Mouse (Mus musculus) T-helper 2 cell (primary cell): ENCODE data around the gene Tmc3.

Source experiments
- in situ Hi-C: fragments of 300-600 bp; cut with MboI, MseI; formaldehyde crosslinking; loops from one replicate; pipeline ENCODE4 v1.15.1; 2025; ENCODE audit warnings: high pct_unique_total_duplicates

Gene Tmc3

DNA sequence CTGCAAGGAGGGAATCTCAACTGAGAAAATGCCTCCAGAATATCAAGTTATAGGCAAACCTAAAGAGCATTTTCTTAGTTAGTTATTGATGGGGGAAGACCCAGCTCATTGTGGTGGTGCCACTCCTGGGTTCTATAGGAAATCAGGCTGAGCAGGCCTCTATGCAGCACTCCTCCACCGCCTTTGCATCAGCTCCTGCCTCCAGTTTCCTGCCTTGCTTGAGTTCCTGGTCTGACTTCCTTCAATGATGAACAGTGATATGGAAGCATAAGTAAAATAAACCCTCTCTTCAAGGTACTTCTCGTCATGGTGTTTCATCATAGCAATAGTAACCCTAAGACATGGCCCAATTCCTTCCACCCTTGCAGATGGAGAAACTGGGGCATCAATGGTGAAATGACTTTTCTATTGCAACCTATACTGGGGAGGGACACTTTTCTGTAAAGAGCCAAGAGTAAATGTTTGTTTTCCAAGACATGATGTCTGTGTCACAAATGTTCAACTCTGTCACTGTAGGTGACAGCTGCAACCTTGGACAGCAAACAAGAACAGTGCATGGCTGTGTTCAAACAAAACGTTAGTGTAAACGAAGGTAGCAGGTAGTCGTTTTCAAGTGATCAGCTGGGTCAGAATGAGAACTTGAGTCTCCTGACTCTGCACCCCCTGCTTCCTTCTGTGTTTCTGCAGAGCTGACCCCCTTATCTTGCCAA, 83.4 kb downstream of the Tmc3 start:
- in situ Hi-C loops, result no loop called here

DNA sequence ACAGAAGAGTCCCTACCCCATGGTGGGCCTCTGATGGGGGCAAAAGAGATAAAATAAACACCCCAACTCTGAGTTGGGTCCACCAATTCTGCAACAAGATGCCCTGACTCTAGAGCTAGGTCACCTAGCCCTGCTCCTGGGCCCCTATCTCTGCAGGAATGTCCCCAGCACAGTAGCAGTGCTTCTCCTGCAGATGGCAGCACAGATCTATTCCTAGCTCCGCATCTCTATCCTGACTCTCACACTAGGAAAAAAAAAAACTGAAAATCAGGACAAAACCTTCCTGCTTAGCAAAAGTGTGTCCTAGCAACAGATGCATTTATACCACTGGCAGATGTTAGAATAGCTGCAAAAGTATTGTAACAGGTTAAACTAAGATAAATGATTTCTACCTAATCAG, 84.0 kb downstream of the Tmc3 start:
- in situ Hi-C loops, result no loop called here

DNA sequence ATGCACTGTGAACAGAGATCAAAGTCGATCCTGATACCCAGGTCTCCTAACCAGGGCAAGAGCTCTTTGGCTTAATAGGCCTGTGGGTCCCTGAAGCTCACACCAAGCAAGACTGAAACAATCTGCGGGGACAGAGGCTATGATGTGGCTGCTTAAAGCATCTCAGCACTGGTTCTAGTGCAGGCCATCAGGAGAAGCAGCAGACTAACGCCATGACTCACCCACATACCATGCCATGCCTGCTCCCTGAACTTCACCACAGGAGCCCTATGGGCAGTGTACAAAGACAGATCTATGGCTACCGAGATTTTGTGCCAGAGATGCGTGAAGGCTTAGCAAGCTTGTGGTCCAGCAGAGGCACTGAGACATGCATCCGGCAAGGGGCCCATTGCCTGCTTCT, 86.8 kb downstream of the Tmc3 start:
- in situ Hi-C loops, result no loop called here
